Mouse (Mus musculus) CH12.LX (cell line): ENCODE results near the gene Efs. TPM values are rescaled to one million over a fixed set of nuclear protein-coding genes. Genes with fewer than 3 reads are reported as not detected.

Source experiments
- DNase-seq: peaks from one replicate; pipeline ENCODE4 v3.0.0-alpha.2; 2013; ENCODE audit errors: extremely low read depth
- H3K27ac ChIP-seq: 2 replicates; pipeline ENCODE4 v1.5.1; 2012; ENCODE audit warnings: low read depth, mild to moderate bottlenecking, control low read depth, moderate library complexity; ENCODE audit not compliant: insufficient read depth
- H3K27me3 ChIP-seq: replicated peaks from 2 replicates; pipeline ENCODE3; 2012; ENCODE audit warnings: inconsistent platforms
- H3K36me3 ChIP-seq, 2 experiments: replicated peaks in 1 of 2; 2 replicates each; pipeline versions ENCODE3 to v1.6.1; 2012; ENCODE audit warnings: inconsistent platforms in 1 of 2, low read length in 1 of 2, mild to moderate bottlenecking in 1 of 2, mixed read lengths in 1 of 2, moderate library complexity in 1 of 2; ENCODE audit not compliant: control insufficient read depth in 1 of 2, insufficient read depth in 1 of 2
- H3K4me1 ChIP-seq, 2 experiments: 2 replicates each; pipeline ENCODE4 v1.6.1; 2012; ENCODE audit warnings: inconsistent platforms in 1 of 2, moderate library complexity in 1 of 2; ENCODE audit not compliant: insufficient read depth in 2 of 2, control insufficient read depth in 1 of 2
- H3K4me2 ChIP-seq: 2 replicates; pipeline ENCODE4 v1.6.1; 2012; ENCODE audit warnings: low read depth, mild to moderate bottlenecking, control low read depth; ENCODE audit not compliant: poor library complexity, insufficient read depth, severe bottlenecking
- H3K4me3 ChIP-seq, 3 experiments: fragments of 150-350 bp in 1 of 3; sonication (generic) in 1 of 3; replicated peaks in 1 of 3; 2 replicates each; pipeline versions ENCODE3 to v1.5.1; 2011 to 2012; ENCODE audit warnings: low read depth in 2 of 3, low read length in 2 of 3, mild to moderate bottlenecking in 2 of 3, moderate library complexity in 2 of 3, control low read depth in 1 of 3, improper control_type of control experiment in 1 of 3, inconsistent platforms in 1 of 3, mixed read lengths in 1 of 3; ENCODE audit not compliant: poor library complexity in 1 of 3
- H3K79me2 ChIP-seq: replicated peaks from 2 replicates; pipeline ENCODE4 v1.6.1; 2012; ENCODE audit warnings: mild to moderate bottlenecking, moderate library complexity; ENCODE audit not compliant: control insufficient read depth, poor library complexity, insufficient read depth, severe bottlenecking; ENCODE audit errors: extremely low read depth
- H3K9ac ChIP-seq: 2 replicates; pipeline ENCODE4 v1.6.1; 2012; ENCODE audit warnings: low read depth, mild to moderate bottlenecking, control low read depth, moderate library complexity; ENCODE audit not compliant: insufficient read depth
- H3K9me3 ChIP-seq: replicated peaks from 2 replicates; pipeline ENCODE3; 2012; ENCODE audit warnings: low read length, inconsistent platforms, mixed read lengths
- CHD1 ChIP-seq: IDR thresholded peaks from 2 replicates; pipeline ENCODE4 v1.6.1; 2012; ENCODE audit warnings: low read depth, low read length, improper control_type of control experiment, inconsistent platforms
- CHD2 ChIP-seq: IDR thresholded peaks from 2 replicates; pipeline ENCODE4 v1.6.1; 2011; ENCODE audit warnings: low read length, improper control_type of control experiment
- CTCF ChIP-seq, 2 experiments: IDR thresholded peaks in 1 of 2; conservative IDR thresholded peaks in 1 of 2; 2 replicates each; pipeline ENCODE4 v1.5.1; 2011 to 2012; ENCODE audit warnings: low read depth in 2 of 2, low read length in 2 of 2, improper control_type of control experiment in 1 of 2, inconsistent platforms in 1 of 2, mild to moderate bottlenecking in 1 of 2, moderate library complexity in 1 of 2
- E2F4 ChIP-seq: IDR thresholded peaks from 2 replicates; pipeline ENCODE4 v1.6.1; 2011; ENCODE audit warnings: low read depth, low read length, improper control_type of control experiment; ENCODE audit not compliant: insufficient replicate concordance
- ELF1 ChIP-seq: IDR thresholded peaks from 2 replicates; pipeline ENCODE4 v1.6.1; 2014; ENCODE audit warnings: low read depth, mild to moderate bottlenecking, inconsistent platforms, low read length, improper control_type of control experiment
- EP300 ChIP-seq: IDR thresholded peaks from 2 replicates; pipeline ENCODE4 v1.6.1; 2011; ENCODE audit warnings: low read length, improper control_type of control experiment
- ETS1 ChIP-seq: conservative IDR thresholded peaks from 2 replicates; pipeline ENCODE4 v1.6.1; 2012; ENCODE audit warnings: low read depth, mild to moderate bottlenecking, inconsistent platforms, low read length, improper control_type of control experiment, moderate library complexity
- HCFC1 ChIP-seq: IDR thresholded peaks from 2 replicates; pipeline ENCODE4 v1.6.1; 2012; ENCODE audit warnings: low read depth, mild to moderate bottlenecking, inconsistent platforms, low read length, improper control_type of control experiment
- IRF4 ChIP-seq: IDR thresholded peaks from 2 replicates; pipeline ENCODE4 v1.6.1; 2014; ENCODE audit warnings: low read depth, mild to moderate bottlenecking, inconsistent platforms, low read length, improper control_type of control experiment
- JUN ChIP-seq: IDR thresholded peaks from 2 replicates; pipeline ENCODE4 v1.6.1; 2011; ENCODE audit warnings: low read depth, mild to moderate bottlenecking, low read length, improper control_type of control experiment, moderate library complexity; ENCODE audit not compliant: insufficient read depth
- JUND ChIP-seq: conservative IDR thresholded peaks from 2 replicates; pipeline ENCODE4 v1.6.1; 2011; ENCODE audit warnings: low read depth, low read length, improper control_type of control experiment
- MAZ ChIP-seq: IDR thresholded peaks from 2 replicates; pipeline ENCODE4 v1.6.1; 2012; ENCODE audit warnings: low read depth, mild to moderate bottlenecking, inconsistent platforms, low read length, improper control_type of control experiment, moderate library complexity
- NRF1 ChIP-seq: IDR thresholded peaks from 2 replicates; pipeline ENCODE4 v1.6.1; 2014; ENCODE audit warnings: low read depth, mild to moderate bottlenecking, inconsistent platforms, low read length, improper control_type of control experiment, moderate library complexity
- PAX5 ChIP-seq: IDR thresholded peaks from 2 replicates; pipeline ENCODE4 v1.6.1; 2012; ENCODE audit warnings: low read length, inconsistent platforms, mixed read lengths
- POLR2A ChIP-seq: IDR thresholded peaks from 2 replicates; pipeline ENCODE4 v1.6.1; 2011; ENCODE audit warnings: low read depth, mild to moderate bottlenecking, improper control_type of control experiment, low read length
- POLR2AphosphoS2 ChIP-seq: IDR thresholded peaks from 2 replicates; pipeline ENCODE4 v1.6.1; 2011; ENCODE audit warnings: low read depth, low read length, improper control_type of control experiment
- SMC3 ChIP-seq: IDR thresholded peaks from 2 replicates; pipeline ENCODE4 v1.6.1; 2011; ENCODE audit warnings: low read depth, low read length, improper control_type of control experiment
- TCF12 ChIP-seq: IDR thresholded peaks from 2 replicates; pipeline ENCODE4 v1.6.1; 2014; ENCODE audit warnings: low read depth, mild to moderate bottlenecking, inconsistent platforms, low read length, improper control_type of control experiment
- UBTF ChIP-seq: IDR thresholded peaks from 2 replicates; pipeline ENCODE4 v1.6.1; 2012; ENCODE audit warnings: low read depth, mild to moderate bottlenecking, inconsistent platforms, low read length, improper control_type of control experiment, moderate library complexity
- USF1 ChIP-seq: IDR thresholded peaks from 2 replicates; pipeline ENCODE4 v1.6.1; 2014; ENCODE audit warnings: low read depth, mild to moderate bottlenecking, inconsistent platforms, low read length, improper control_type of control experiment
- USF2 ChIP-seq: conservative IDR thresholded peaks from 2 replicates; pipeline ENCODE4 v1.6.1; 2011; ENCODE audit warnings: low read depth, low read length, improper control_type of control experiment
- ZC3H11A ChIP-seq: IDR thresholded peaks from 2 replicates; pipeline ENCODE4 v1.6.1; 2012; ENCODE audit warnings: low read depth, mild to moderate bottlenecking, inconsistent platforms, low read length, improper control_type of control experiment
- ZKSCAN1 ChIP-seq: IDR thresholded peaks from 2 replicates; pipeline ENCODE4 v1.6.1; 2012; ENCODE audit warnings: low read depth, inconsistent platforms, low read length, improper control_type of control experiment, borderline replicate concordance
- ZNF384 ChIP-seq: IDR thresholded peaks from 2 replicates; pipeline ENCODE4 v1.6.1; 2012; ENCODE audit warnings: low read depth, low read length, improper control_type of control experiment, inconsistent platforms
- dilution Hi-C: fragments of 300-500 bp; cut with MboI; formaldehyde crosslinking; loops from 2 replicates; pipeline ENCODE4 v1.14.3; 2020; ENCODE audit warnings: low sequenced_read_pairs; ENCODE audit not compliant: extremely low pct_unique_long_range_greater_than_20kb, extremely low pct_ligation_motif_present
- in situ Hi-C: fragments of 300-500 bp; cut with MboI; formaldehyde crosslinking; loops from 3 replicates; pipeline ENCODE4 v1.14.3; 2019; ENCODE audit warnings: low sequenced_read_pairs, low pct_ligation_motif_present, low pct_unique_long_range_greater_than_20kb, mixed read lengths
- polyA plus RNA-seq: library from polyadenylated mRNA; unstranded; fragments of >175 nt; gene quantifications from 2 replicates; pipeline ENCODE4 v1.2.1, GENCODE M21; 2012; ENCODE audit warnings: low read depth; ENCODE audit not compliant: insufficient read length
- total RNA-seq, 2 experiments: library from RNA; depleted of rRNA; stranded (reverse); fragments of 300-350 nt in 1 of 2; fragments of >200 nt in 1 of 2; gene quantifications; 2 replicates each; pipeline ENCODE4 v1.2.3; 2012 to 2014

Gene Efs
- total and polyA plus RNA-seq, 3 experiments, result not detected

- H3K27me3 ChIP-seq, result peaks cover 50% of the 10 kb centered on the region
- no peaks in the 10 kb centered on the region for H3K36me3 ChIP-seq
- H3K79me2 ChIP-seq, result no peaks in the 10 kb centered on the region
- peaks cover 7 to 20% of the 10 kb centered on the region in 2 experiments for H3K4me1 ChIP-seq
- H3K9me3 ChIP-seq, result no peaks in the 10 kb centered on the region
- DNase-seq, result no peak
- H3K27ac ChIP-seq, result no peak overlapping the region
- no peak for TF ChIP-seq ELF1
- TF ChIP-seq ETS1, result no peak
- TF ChIP-seq ZC3H11A, result no peak
- TF ChIP-seq SMC3, result no peak
- no peak for TF ChIP-seq CTCF (conservative IDR thresholded peaks at IDR 0.05 in 1 of 2, IDR thresholded peaks at IDR 0.05 in 1 of 2; ENCODE audit: low read depth in 2 of 2, low read length in 2 of 2)
- no peak for TF ChIP-seq CHD2
- TF ChIP-seq USF1, result no peak
- TF ChIP-seq E2F4, result no peak
- TF ChIP-seq POLR2A, result no peak
- TF ChIP-seq, all 38 proteins: peak for 0
- Histone ChIP-seq H3K4me3 (no peak overlapping the region), H3K4me2 (no peak overlapping the region), H3K9ac (no peak overlapping the region)
- dilution Hi-C loops (no loop called here), in situ Hi-C loops (no loop called here)
Observed at GRCm38 (mm10) chr14:54942479-54942878, 16.6 kb upstream of the Efs start.

DNA sequence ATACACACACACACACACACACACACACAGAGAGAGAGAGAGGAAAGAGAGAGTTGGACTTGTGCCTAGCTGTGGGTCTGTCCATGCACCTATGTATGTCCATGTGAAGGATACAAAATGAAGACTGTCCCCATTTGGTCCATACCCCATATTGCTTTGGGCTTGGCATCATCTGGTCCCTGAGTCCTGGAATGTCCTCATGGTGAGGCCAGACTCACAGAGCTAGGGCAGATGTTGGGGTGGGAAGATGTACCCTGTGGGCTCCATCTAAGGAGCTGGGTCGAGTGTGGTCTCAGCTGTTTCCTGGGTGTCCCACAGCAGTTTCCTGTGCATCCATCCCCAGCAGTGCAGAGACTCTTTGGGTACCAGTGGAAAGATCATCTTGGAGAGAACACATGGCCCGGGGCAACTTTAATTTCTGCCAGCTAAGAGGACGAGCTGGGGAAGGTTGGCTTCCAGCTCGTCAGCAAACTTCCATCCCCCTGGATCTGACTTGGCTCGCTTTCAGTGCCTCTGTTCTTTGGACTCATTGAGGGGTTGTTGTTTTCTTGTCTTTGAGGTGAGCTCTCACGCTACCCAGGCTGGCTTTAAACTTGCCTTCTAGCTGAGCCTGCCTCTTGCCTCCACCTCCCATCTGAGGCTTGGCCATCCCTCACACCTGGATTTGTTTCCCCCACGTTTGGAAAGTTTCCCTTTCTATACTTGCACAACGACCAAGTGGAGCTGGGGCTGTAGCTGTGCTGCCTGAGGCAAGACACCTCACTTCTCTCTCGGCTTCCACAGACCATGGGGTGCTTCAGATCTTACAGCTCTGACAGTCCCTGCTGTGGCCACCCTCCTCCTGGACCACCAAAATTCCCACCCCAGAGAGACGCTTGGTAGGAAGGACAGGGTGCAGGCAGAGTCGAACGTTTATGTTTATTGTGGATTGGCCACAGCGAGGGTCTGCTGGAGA, 15.4 kb upstream of the Efs start:
- DNase-seq, result no peak
- Histone ChIP-seq H3K9ac (no peak overlapping the region), H3K27ac (no peak overlapping the region), H3K9me3 (no peaks in the 10 kb centered on the region), H3K27me3 (peaks cover 54% of the 10 kb centered on the region), H3K4me2 (no peak overlapping the region), H3K4me3 (no peak overlapping the region), H3K79me2 (no peaks in the 10 kb centered on the region), H3K36me3 (no peaks in the 10 kb centered on the region), H3K4me1 (peaks cover 6 to 14% of the 10 kb centered on the region in 2 experiments)
- in situ Hi-C loops (no loop called here), dilution Hi-C loops (no loop called here)
- TF ChIP-seq HCFC1 (no peak), CHD1 (no peak)

DNA sequence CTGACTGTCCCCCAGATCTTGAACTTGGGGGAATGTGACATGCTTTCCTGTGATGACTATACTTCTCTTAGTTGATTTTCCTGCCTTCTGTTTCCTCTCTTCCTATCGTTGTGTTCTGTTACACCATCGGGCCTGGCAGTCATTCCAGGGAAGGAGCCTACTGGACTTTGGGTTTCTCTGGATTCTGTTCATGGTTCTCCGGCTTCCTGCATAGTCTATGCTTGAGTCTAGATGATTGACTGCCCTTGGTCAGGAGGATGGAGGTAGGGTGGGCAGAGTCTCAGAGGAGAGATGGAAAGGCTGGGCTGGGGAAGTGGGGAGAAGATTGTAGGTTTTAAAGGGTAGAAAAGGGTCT, 14.2 kb upstream of the Efs start:
- dilution Hi-C loops (no loop called here), in situ Hi-C loops (no loop called here)
- Histone ChIP-seq H3K36me3 (no peaks in the 10 kb centered on the region), H3K9ac (no peak overlapping the region), H3K4me3 (no peak overlapping the region), H3K27me3 (peaks cover 64% of the 10 kb centered on the region), H3K27ac (no peak overlapping the region), H3K4me1 (peaks cover 0 to 3% of the 10 kb centered on the region in 2 experiments; a peak in 2 of 4 replicates), H3K79me2 (no peaks in the 10 kb centered on the region), H3K9me3 (no peaks in the 10 kb centered on the region), H3K4me2 (no peak overlapping the region)
- DNase-seq, result no peak
- TF ChIP-seq JUN (no peak), EP300 (no peak), JUND (no peak), POLR2AphosphoS2 (no peak), IRF4 (no peak), ETS1 (no peak), E2F4 (no peak), MAZ (no peak), ZNF384 (no peak), UBTF (no peak), PAX5 (no peak), POLR2A (no peak), CTCF (conservative IDR thresholded peaks at IDR 0.05 in 1 of 2, IDR thresholded peaks at IDR 0.05 in 1 of 2; ENCODE audit: low read depth in 2 of 2, low read length in 2 of 2) (no peak), TCF12 (no peak), USF1 (no peak), NRF1 (no peak), USF2 (no peak), ZKSCAN1 (no peak)
